Mouse (Mus musculus) stomach, embryonic 16.5 days (tissue): ENCODE data around the gene Serac1. TPM values are rescaled to one million over a fixed set of nuclear protein-coding genes. Genes with fewer than 3 reads are reported as not detected.

Experiments used
- ATAC-seq: fragments of 200-750 bp; cut with Nextera tagmentation; 2 replicates; pipeline ENCODE4 v1.8.0; 2017; ENCODE audit warnings: moderate number of reproducible peaks, moderate TSS enrichment; ENCODE audit not compliant: insufficient read depth, low FRiP score
- H3K27ac ChIP-seq: fragments of 300-500 bp; sonication (generic); 2 replicates; pipeline ENCODE4 v1.5.1; 2014; ENCODE audit warnings: low read length
- H3K27me3 ChIP-seq: fragments of 300-500 bp; sonication (generic); 2 replicates; pipeline ENCODE4 v1.6.1; 2014; ENCODE audit warnings: low read length, control low read depth, mixed read lengths; ENCODE audit not compliant: control insufficient read depth, insufficient read depth
- H3K36me3 ChIP-seq: fragments of 300-500 bp; sonication (generic); 2 replicates; pipeline ENCODE4 v1.6.1; 2014; ENCODE audit warnings: low read length; ENCODE audit not compliant: control insufficient read depth, insufficient read depth
- H3K4me1 ChIP-seq: fragments of 300-500 bp; sonication (generic); 2 replicates; pipeline ENCODE4 v1.6.1; 2014; ENCODE audit warnings: low read length, control low read depth, mixed read lengths; ENCODE audit not compliant: control insufficient read depth, insufficient read depth
- H3K4me2 ChIP-seq: fragments of 300-500 bp; sonication (generic); 2 replicates; pipeline ENCODE4 v1.6.1; 2014; ENCODE audit warnings: low read depth, low read length, mixed read lengths
- H3K4me3 ChIP-seq: fragments of 300-500 bp; sonication (generic); replicated peaks from 2 replicates; pipeline ENCODE4 v1.5.1; 2014; ENCODE audit warnings: mild to moderate bottlenecking, low read length
- H3K9ac ChIP-seq: fragments of 300-500 bp; sonication (generic); 2 replicates; pipeline ENCODE4 v1.6.1; 2014; ENCODE audit warnings: low read length
- H3K9me3 ChIP-seq: fragments of 300-500 bp; sonication (generic); replicated peaks from 2 replicates; pipeline ENCODE4 v1.6.1; 2016; ENCODE audit warnings: low read length, control low read depth; ENCODE audit not compliant: control insufficient read depth
- WGBS: fragments of 180-500 bp; shearing (Covaris S2); extraction: QIAGEN DNeasy Blood & Tissue Kit; methylation state at CpG from one replicate; pipeline ENCODE4 v1.1.7; 2014; 5-methylcytosine and 5-hydroxymethylcytosine counted together
- polyA plus RNA-seq: library from polyadenylated mRNA; unstranded; fragments of >200 nt; fragmentation: Nextera tagmentation; extraction: Ambion mirVana; gene quantifications from 2 replicates; pipeline ENCODE4 v1.2.1, GENCODE M21; 2015

The Serac1 gene
- polyA plus RNA-seq, 1 experiment from 2014 or later = 4.6 TPM

DNA sequence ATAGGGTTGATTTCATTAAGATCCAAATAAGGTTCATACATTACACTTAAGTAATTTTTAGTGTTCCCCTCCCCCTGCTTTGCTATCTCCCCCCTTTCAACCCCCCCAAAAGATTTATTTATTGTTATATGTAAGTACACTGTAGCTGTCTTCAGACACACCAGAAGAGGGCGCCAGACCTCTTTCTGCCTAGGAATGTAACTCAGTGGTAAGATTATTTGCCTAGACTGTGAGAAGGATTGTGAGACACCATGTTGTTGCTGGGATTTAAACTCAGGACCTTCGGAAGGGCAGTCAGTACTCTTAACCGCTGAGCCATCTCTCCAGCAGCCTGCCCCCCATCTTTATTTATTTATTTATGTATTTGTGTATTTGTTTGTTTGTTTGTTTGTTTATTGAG is 31.4 kb upstream of the Serac1 start:
- no peak overlapping the region for H3K4me3 ChIP-seq
- peaks cover 13% of the 10 kb centered on the region for H3K4me1 ChIP-seq
- 77% methylated on average over 3 of the region's 3 CpGs for WGBS
- H3K4me2 ChIP-seq = no peak overlapping the region
- H3K27me3 ChIP-seq = no peaks in the 10 kb centered on the region
- no peaks in the 10 kb centered on the region for H3K36me3 ChIP-seq
- no peak for ATAC-seq
- H3K27ac ChIP-seq = no peak overlapping the region
- no peaks in the 10 kb centered on the region for H3K9me3 ChIP-seq
- H3K9ac ChIP-seq = no peak overlapping the region

GRCm38 (mm10) chr17:6108175-6108574 is 28.6 kb upstream of the Serac1 start:
- peak overlapping the region; percentile 98 for H3K9ac ChIP-seq
- peak overlapping the region; percentile 95 for H3K4me3 ChIP-seq
- H3K9me3 ChIP-seq = no peaks in the 10 kb centered on the region
- H3K4me2 ChIP-seq = peak overlapping the region; percentile 66
- WGBS = 51% methylated on average over 7 of the region's 7 CpGs
- H3K27ac ChIP-seq = 0 out of 2 replicates have a peak overlapping the region, but pooled peaks have one; percentile 40
- no peaks in the 10 kb centered on the region for H3K36me3 ChIP-seq
- no peaks in the 10 kb centered on the region for H3K27me3 ChIP-seq
- H3K4me1 ChIP-seq = peaks cover 13% of the 10 kb centered on the region
- ATAC-seq = no peak

DNA sequence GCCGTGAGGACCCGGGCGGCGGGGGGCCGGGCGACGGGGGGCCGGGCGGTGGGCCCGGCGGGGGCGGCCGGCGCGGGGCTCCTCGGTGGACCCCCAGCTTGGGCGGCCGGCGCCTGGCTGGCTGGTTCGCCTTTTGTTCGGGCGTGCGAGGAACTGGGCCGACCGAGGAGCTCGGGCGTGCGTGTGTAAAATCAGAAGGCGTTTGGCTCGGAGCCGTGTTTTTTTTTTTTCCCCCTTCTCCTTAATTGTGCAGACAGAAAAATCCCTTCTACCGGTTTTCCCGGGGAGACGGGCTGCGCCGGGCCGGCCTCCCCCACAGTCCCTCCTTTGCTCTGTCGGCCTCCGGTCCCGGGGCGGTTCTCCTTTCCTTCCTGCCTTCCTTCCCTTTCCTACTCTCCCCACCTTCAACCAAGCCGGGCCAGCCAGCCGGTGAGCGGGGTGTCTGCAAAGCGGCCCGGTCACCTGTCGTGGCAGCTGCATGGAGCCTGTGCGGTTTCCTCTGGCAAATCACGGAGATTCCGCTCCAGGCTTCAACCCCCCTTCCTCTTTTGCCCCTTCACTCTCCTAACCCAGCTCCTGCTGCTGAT is 27.6 kb upstream of the Serac1 start:
- under 1% methylated on average over 48 of the region's 50 CpGs for WGBS
- Histone ChIP-seq H3K36me3 (no peaks in the 10 kb centered on the region), H3K4me3 (peak overlapping the region; percentile 95), H3K27ac (peak overlapping the region; percentile 95), H3K9me3 (no peaks in the 10 kb centered on the region), H3K4me1 (peaks cover 13% of the 10 kb centered on the region), H3K27me3 (no peaks in the 10 kb centered on the region), H3K9ac (peak overlapping the region; percentile 98), H3K4me2 (peak overlapping the region; percentile 66)
- ATAC-seq = peak; percentile 48

DNA sequence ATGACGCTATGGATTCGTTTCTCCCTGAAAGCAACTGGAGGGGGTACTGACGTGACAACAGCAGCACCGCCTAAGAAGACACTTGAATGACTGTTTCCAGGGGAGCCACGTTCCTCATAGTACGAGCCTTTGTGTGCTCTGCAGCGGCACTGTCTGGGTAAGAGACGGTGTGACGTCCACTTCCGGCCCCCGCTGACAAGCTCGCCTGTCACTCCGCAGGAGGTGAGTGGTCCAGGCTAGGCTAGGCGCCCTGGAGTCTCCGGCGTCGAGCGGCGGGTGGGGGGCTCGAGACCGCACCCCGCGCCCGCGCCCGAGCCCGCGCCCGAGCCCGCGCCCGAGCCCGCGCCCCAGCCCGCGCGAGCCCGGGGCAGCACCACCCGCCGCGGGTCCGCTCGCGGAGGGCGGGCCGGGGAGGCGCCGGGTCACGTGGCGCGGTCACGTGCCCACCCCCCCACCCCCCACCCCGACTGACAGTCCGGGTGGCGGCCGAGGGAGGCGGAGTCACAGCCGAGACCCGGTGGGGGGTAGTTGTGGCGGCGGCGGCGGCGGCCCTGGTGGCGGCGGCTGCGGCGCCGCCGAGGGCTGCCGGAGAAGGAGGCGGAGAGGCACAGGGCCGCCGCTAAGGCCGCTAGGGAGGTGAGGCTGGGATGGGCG is 26.9 kb upstream of the Serac1 start, which contains the start of gene Tulp4:
Gene Tulp4 (plus strand): TSS at position 77 of the 654 bp plus-strand sequence.
- H3K4me1 ChIP-seq = peaks cover 13% of the 10 kb centered on the region
- H3K36me3 ChIP-seq = no peaks in the 10 kb centered on the region
- no peaks in the 10 kb centered on the region for H3K9me3 ChIP-seq
- peak within 1 kb of the TSS; percentile 95 for H3K4me3 ChIP-seq
- H3K9ac ChIP-seq = peak within 1 kb of the TSS; percentile 98
- H3K27ac ChIP-seq = peak within 1 kb of the TSS; percentile 95
- no peaks in the 10 kb centered on the region for H3K27me3 ChIP-seq
- peak within 1 kb of the TSS; percentile 66 for H3K4me2 ChIP-seq
- WGBS = under 1% methylated on average over 44 of the region's 76 CpGs
- peak; percentile 96 for ATAC-seq

DNA sequence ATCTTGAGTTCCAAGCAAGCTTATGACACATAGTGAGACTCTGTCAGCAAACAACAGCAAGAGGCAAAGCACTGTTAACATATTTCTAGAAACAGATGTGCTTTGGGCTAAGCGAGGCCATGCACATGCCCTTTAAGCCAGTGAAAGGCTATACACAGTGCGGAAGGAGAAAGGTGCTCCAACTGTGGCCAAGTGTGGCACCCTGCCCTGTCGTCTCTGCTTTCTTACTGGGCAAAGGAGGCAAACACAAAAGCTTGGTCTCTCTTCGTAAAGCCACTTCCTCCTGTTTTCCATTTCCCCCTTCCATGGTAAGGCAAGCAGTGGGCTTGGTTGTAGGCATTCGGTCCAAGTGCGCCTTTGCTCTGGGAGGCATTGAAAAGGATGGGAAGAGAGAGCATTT is 24.0 kb upstream of the Serac1 start:
- Histone ChIP-seq H3K9ac (no peak overlapping the region), H3K4me3 (no peak overlapping the region), H3K4me2 (no peak overlapping the region), H3K4me1 (peaks cover 6% of the 10 kb centered on the region), H3K9me3 (no peaks in the 10 kb centered on the region), H3K27me3 (no peaks in the 10 kb centered on the region), H3K27ac (no peak overlapping the region), H3K36me3 (no peaks in the 10 kb centered on the region)
- WGBS = 78% methylated on average over 6 of the region's 6 CpGs
- ATAC-seq = no peak

DNA sequence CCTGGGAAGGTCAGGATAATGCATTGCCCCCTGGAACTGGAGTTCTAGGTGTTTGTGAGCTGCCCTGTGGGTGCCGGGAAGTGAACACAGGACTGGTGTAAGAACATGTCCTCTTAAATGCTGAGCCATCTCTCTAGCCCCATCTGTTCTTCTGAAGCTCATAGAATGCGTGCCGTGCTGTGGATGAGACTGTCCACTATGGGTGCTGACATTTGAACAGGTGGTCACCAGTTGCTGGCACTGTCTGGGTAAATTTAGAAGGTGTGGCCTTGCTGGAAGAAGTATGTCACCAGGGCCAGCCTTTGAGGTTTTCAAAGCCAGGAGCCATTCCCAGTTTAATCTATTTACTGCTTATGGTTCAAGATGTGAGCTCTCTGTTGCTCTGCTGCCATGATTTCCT is 22.7 kb upstream of the Serac1 start:
- no peak overlapping the region for H3K27ac ChIP-seq
- H3K36me3 ChIP-seq = no peaks in the 10 kb centered on the region
- H3K27me3 ChIP-seq = no peaks in the 10 kb centered on the region
- H3K4me1 ChIP-seq = no peaks in the 10 kb centered on the region
- H3K9ac ChIP-seq = no peak overlapping the region
- no peak for ATAC-seq
- no peak overlapping the region for H3K4me2 ChIP-seq
- H3K4me3 ChIP-seq = no peak overlapping the region
- no peaks in the 10 kb centered on the region for H3K9me3 ChIP-seq
- 91% methylated on average over 3 of the region's 3 CpGs for WGBS

GRCm38 (mm10) chr17:6097884-6098283 is 18.3 kb upstream of the Serac1 start:
- no peak for ATAC-seq
- 34% methylated on average over 4 of the region's 4 CpGs for WGBS

GRCm38 (mm10) chr17:6095579-6095978 is 16.0 kb upstream of the Serac1 start:
- Histone ChIP-seq H3K4me3 (no peak overlapping the region), H3K27me3 (no peaks in the 10 kb centered on the region), H3K4me2 (no peak overlapping the region), H3K27ac (no peak overlapping the region), H3K4me1 (no peaks in the 10 kb centered on the region), H3K36me3 (no peaks in the 10 kb centered on the region), H3K9me3 (no peaks in the 10 kb centered on the region), H3K9ac (no peak overlapping the region)
- no peak for ATAC-seq

More at GRCm38 (mm10) chr17:6097884-6098283, 18.3 kb upstream of the Serac1 start:
- Histone ChIP-seq H3K9me3 (no peaks in the 10 kb centered on the region), H3K27me3 (no peaks in the 10 kb centered on the region), H3K4me1 (no peaks in the 10 kb centered on the region), H3K36me3 (no peaks in the 10 kb centered on the region), H3K4me2 (no peak overlapping the region), H3K27ac (no peak overlapping the region), H3K9ac (no peak overlapping the region), H3K4me3 (no peak overlapping the region)

DNA sequence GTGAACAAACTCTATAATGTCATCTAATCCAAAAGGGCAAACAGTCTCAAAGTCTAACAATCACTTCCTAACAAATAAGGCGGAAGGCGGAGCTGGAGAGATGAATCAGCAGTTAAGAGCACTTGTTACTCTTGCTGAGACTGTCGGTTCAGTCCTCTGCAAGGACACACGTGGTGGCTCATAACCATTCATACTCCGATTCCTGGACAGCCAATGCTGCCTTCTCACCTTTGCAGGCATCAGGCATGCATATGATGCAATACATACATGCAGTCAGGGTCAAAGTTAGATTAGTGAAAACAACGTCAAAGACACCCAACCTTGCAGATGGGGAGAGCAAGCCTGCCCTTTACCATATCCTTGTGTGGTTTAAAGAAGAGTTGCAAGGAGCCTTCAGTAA is 12.1 kb upstream of the Serac1 start:
- Histone ChIP-seq H3K9ac (no peak overlapping the region), H3K9me3 (no peaks in the 10 kb centered on the region), H3K4me2 (no peak overlapping the region), H3K27me3 (no peaks in the 10 kb centered on the region), H3K4me1 (no peaks in the 10 kb centered on the region; the same call in 1 of the 2 replicates), H3K36me3 (peaks cover 2% of the 10 kb centered on the region; the same call in 1 of the 2 replicates), H3K4me3 (no peak overlapping the region), H3K27ac (no peak overlapping the region)
- no peak for ATAC-seq
- 82% methylated on average over 6 of the region's 6 CpGs for WGBS
